Mouse (Mus musculus): ENCODE results near the gene Nkiras1. TPM values are rescaled to one million over a fixed set of nuclear protein-coding genes. Genes with fewer than 3 reads are reported as not detected.
A peak's percentile ranks its signal among the peaks of the same experiment; 100 is the strongest.

Gene Nkiras1
- polyA plus RNA-seq, 1 experiment from 2014 or later, result 13.3 TPM

DNA sequence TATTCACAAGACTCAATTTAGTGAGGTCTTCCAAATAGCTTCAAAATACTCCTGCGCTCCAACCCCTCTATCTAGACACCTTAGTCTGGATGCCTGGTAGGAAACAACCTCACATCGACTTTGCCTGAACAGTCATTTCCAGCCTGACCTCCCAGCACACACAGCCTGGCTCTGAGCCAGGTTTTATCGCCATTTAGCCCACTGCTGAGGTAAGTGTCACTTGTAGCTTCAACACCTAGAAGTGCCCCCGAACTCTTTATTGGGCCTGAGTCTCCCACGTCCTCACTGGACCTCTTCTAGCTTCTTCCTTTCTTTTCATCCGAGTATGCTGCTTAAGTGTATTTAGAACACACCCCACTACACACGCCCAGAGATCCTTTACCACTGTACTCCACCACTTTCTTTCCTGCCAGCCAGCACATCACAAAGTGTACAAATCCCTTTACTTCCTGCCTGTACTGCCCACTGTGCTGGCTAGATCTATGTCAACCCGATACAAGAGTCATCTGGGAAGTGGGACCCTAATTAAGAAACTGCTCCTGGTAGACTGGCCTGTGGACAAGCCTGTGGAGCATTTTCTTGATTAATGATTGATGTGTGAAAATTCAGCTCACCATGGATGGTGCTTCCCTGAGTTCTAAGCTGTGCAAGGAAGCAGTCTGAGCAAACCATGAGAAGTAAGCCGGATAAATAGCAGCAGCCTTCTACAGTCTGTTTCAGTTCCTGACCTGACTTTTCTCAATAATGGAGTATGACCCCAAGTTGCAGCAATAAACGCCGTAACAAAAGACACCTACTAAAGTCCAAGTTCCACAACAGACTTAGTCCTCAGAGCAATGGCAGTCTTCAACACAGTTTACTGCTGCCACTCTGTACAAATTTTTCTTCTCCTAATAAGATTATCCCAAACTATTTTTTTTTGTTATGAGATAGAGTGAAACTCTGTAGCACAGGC, 46.8 kb downstream of the Nkiras1 start:
- Histone ChIP-seq H3K4me1 (replicated peaks; ENCODE audit: control insufficient read depth, insufficient read depth, low read length) (no peaks in the 10 kb centered on the region), H3K9me3 (ENCODE audit: control insufficient read depth, low read length) (no peaks in the 10 kb centered on the region), H3K27ac (ENCODE audit: low read depth) (no peak overlapping the region), H3K4me2 (ENCODE audit: low read length) (no peak overlapping the region), H3K36me3 (ENCODE audit: control insufficient read depth, insufficient read depth, low read length) (peaks cover 9% of the 10 kb centered on the region), H3K27me3 (replicated peaks; ENCODE audit: control insufficient read depth, insufficient read depth, low read length) (no peaks in the 10 kb centered on the region), H3K4me3 (ENCODE audit: low read depth, low read length) (no peak overlapping the region), H3K9ac (ENCODE audit: low read length) (no peak overlapping the region)
- ATAC-seq (replicated peaks; ENCODE audit: low FRiP score, low TSS enrichment, low read depth) (no peak), DNase-seq (ENCODE audit: low spot score) (no peak)
- 79% methylated on average over 11 of the region's 11 CpGs for WGBS

DNA sequence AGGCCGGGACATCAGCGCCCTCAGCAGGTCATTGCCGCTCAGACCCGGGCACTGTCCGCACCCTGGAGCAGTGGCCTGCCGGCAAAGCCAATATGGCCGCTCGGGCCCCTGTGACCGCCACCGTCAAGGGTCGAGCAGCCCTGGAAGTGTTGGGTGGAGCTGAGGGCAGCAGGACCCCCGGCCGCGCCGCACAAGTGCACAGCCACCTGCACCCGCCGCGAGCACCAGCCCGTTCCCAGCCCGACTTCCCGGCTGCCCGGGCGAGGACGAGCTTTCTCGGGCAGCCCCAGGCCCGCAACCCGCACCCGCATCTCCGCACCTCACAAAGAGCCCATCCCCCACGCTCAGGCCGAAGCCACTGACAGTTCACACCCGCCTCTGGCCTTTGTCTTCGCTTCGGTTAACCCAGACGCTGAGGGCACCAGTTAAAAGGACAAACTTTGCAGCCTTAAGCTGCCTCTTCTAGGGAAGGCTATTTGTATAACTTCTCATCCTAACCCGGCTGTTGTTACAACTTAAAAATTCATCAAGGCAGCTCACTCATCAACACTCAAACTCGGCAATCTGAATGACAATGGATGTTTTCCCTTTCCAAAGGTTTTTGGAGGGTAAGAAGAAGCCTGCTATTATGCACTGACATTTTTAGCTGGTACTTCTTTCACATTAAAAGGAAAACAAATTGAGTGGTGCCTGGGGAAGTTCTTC, 56.2 kb downstream of the Nkiras1 start:
- peak; percentile 64 for DNase-seq (ENCODE audit: low spot score)
- ATAC-seq (replicated peaks; ENCODE audit: low FRiP score, low TSS enrichment, low read depth), result 0 out of 2 replicates have a peak, but pooled peaks have one; percentile 17
- no peaks in the 10 kb centered on the region for H3K27me3 ChIP-seq (replicated peaks; ENCODE audit: control insufficient read depth, insufficient read depth, low read length)
- H3K4me1 ChIP-seq (replicated peaks; ENCODE audit: control insufficient read depth, insufficient read depth, low read length), result peaks cover 23% of the 10 kb centered on the region
- 4% methylated on average over 36 of the region's 37 CpGs for WGBS
- H3K9me3 ChIP-seq (ENCODE audit: control insufficient read depth, low read length), result no peaks in the 10 kb centered on the region
- peaks cover 18% of the 10 kb centered on the region; the same call in 1 of the 2 replicates for H3K36me3 ChIP-seq (ENCODE audit: control insufficient read depth, insufficient read depth, low read length)
- no peak overlapping the region for H3K27ac ChIP-seq (ENCODE audit: low read depth)
- H3K4me3 ChIP-seq (ENCODE audit: low read depth, low read length), result peak overlapping the region; percentile 38
- peak overlapping the region; percentile 21; the same call in 1 of the 2 replicates for H3K9ac ChIP-seq (ENCODE audit: low read length)
- H3K4me2 ChIP-seq (ENCODE audit: low read length), result peak overlapping the region; percentile 68

DNA sequence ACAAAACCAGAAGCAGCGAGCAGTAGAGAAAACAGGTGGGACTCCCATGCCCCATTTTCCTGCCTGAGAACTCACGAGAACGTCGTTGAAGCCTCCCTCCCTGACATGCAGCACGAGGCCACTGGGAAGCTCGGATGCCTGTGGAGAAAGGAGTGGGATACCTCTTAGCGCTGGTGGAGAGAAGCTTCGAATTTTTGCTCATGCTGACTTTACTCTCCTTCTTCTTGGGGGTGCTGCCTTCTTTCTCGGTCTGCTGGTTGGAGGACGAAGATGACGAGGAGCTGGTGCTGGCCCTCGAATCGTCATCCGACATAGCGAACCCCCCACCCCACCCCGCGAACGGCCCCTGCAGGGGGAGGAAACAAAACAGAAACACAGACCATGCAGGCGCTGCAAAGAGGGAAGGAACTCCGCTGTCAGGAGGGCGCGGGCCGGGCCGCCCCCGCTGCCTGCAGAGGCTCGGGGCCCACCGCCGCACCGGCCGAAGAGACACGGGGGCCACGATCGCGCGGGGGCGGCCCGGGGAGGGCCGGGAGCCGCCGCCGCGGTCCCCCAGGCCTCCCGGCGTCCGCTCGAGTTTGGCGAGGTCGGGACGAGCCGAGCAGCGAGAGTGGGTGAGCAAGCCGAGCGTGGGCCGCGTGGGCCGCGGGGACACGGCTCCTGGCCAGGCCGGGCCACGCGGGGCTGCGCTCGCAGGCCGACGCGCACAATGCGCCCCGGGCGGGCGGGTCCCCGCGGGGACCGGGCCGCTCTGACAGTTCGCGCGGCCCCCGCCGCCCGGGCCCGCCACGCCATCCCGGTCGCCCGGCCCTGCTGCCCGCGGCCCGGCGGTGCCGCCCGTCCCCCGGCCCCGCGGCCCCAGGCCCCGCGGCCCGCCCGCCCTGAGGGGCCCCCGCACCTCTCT, 60.1 kb downstream of the Nkiras1 start:
- peak overlapping the region; percentile 95 for H3K9ac ChIP-seq (ENCODE audit: low read length)
- no peaks in the 10 kb centered on the region for H3K9me3 ChIP-seq (ENCODE audit: control insufficient read depth, low read length)
- H3K36me3 ChIP-seq (ENCODE audit: control insufficient read depth, insufficient read depth, low read length), result peaks cover 10% of the 10 kb centered on the region; the same call in 1 of the 2 replicates
- no peaks in the 10 kb centered on the region for H3K27me3 ChIP-seq (replicated peaks; ENCODE audit: control insufficient read depth, insufficient read depth, low read length)
- H3K4me1 ChIP-seq (replicated peaks; ENCODE audit: control insufficient read depth, insufficient read depth, low read length), result peaks cover 23% of the 10 kb centered on the region
- H3K4me2 ChIP-seq (ENCODE audit: low read length), result peak overlapping the region; percentile 66
- peak overlapping the region; percentile 78 for H3K27ac ChIP-seq (ENCODE audit: low read depth)
- peak overlapping the region; percentile 85 for H3K4me3 ChIP-seq (ENCODE audit: low read depth, low read length)
- DNase-seq (ENCODE audit: low spot score), result peak; percentile 81
- peak; percentile 83 for ATAC-seq (replicated peaks; ENCODE audit: low FRiP score, low TSS enrichment, low read depth)
- 0% methylated on average over 28 of the region's 99 CpGs for WGBS

DNA sequence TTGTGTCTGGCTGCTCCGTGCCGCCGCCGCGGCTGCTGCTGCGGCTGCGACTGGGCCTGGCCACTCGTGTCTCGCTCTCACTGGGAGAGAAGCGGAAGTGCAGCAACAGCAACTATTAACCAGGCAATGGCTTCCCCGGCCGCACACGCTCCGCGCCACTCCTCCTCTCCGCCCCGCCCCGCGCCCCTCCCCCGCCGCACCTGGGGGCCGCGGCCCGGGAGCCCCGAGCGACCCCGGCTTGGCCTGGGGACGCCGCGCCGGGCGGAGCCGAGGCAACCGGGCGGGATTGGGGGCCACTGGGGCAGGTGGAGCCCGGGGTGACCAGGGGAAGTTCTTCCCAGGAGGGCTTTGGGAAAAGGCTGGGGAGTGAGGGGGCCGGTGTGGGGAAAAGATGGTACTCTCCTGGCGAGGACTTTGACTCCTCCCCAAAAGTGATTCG, 60.8 kb downstream of the Nkiras1 start, which contains the start of gene Ube2e1:
Ube2e1 (minus strand) TSS at position 167 of the 439 bp plus-strand sequence.
- Histone ChIP-seq H3K36me3 (ENCODE audit: control insufficient read depth, insufficient read depth, low read length) (0 out of 2 replicates have a peak, but pooled peaks cover 8% of the 10 kb centered on the region), H3K4me3 (ENCODE audit: low read depth, low read length) (peak within 1 kb of the TSS; percentile 85), H3K4me1 (replicated peaks; ENCODE audit: control insufficient read depth, insufficient read depth, low read length) (peaks cover 20% of the 10 kb centered on the region), H3K4me2 (ENCODE audit: low read length) (peak within 1 kb of the TSS; percentile 66), H3K9me3 (ENCODE audit: control insufficient read depth, low read length) (no peaks in the 10 kb centered on the region), H3K27me3 (replicated peaks; ENCODE audit: control insufficient read depth, insufficient read depth, low read length) (no peaks in the 10 kb centered on the region), H3K9ac (ENCODE audit: low read length) (peak within 1 kb of the TSS; percentile 95), H3K27ac (ENCODE audit: low read depth) (peak within 1 kb of the TSS; percentile 78)
- WGBS, result under 1% methylated on average over 27 of the region's 39 CpGs
- DNase-seq (ENCODE audit: low spot score) (peak; percentile 90), ATAC-seq (replicated peaks; ENCODE audit: low FRiP score, low TSS enrichment, low read depth) (peak; percentile 88)

Other genes starting within 250 kb of the Nkiras1 start
- gene Nr1d2, start 32.0 kb upstream of the Nkiras1 start, polyA plus RNA-seq (2014; fragmentation: Nextera tagmentation; extraction: Ambion mirVana), result 8.8 and 8.9 TPM in 2 replicates
- 533 and 537 TPM in 2 replicates for gene Rpl15, start 255 bp downstream of the Nkiras1 start, polyA plus RNA-seq (2014; fragmentation: Nextera tagmentation; extraction: Ambion mirVana)
- 46.4 and 47.2 TPM in 2 replicates for gene Ube2e1, start 60.7 kb downstream of the Nkiras1 start, polyA plus RNA-seq (2014; fragmentation: Nextera tagmentation; extraction: Ambion mirVana)

All from intestine, embryonic 14.5 days (tissue).